Mouse (Mus musculus) CH12F3 (cell line): ENCODE data around the gene Cbll1.

Source experiments
- in situ Hi-C: fragments of 300-500 bp; cut with MboI; formaldehyde crosslinking; loops from 2 replicates; pipeline ENCODE4 v1.14.3; 2020; ENCODE audit warnings: low sequenced_read_pairs

Gene Cbll1

DNA sequence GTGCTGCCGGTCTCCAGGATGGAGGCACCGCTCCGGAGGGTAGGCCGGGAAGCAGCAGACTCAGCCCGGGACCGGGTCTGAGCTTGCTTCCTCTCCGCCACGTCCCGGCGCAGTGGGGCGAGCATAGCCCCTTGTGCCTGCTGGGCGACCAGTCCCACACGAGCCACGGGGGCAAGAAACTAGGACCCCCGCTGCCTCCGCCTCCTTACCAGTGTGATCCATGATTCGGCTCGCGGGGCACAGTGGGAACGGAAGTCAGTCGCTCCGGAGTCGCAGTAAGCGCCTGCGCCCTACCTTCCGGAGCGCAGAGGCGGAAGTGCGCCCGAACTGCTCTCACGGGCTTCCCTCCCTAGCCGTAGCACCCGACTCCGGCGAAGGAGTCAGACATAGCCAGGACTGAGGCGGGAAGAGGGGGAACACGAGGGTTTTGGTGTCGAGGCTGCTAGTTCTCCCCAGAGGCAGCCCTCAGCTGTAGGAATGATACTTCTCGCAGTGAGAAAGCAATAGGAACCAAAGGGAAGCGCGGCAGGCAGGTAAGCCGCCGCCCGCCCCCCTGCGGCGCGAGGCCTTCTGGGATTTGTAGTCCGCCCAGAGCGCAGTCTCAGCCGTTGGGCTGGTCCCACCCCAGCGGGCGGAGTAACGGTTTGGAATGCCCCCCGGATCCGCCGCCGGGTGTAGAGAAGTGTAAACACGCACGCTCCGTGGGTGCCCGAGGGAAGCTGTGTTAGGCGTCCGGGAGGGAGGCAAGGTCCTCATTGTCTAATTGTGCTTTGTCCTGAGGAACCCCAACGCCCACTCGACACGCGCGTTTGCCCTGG is at the start of gene Cbll1:
TSS of gene Cbll1 (minus strand) at position 303 of the 818 bp plus-strand sequence.
- in situ Hi-C loops, result loop anchor here (25.0 kb wide), 1 partner anchor 413 kb away; no protein-coding TSS in a partner anchor

DNA sequence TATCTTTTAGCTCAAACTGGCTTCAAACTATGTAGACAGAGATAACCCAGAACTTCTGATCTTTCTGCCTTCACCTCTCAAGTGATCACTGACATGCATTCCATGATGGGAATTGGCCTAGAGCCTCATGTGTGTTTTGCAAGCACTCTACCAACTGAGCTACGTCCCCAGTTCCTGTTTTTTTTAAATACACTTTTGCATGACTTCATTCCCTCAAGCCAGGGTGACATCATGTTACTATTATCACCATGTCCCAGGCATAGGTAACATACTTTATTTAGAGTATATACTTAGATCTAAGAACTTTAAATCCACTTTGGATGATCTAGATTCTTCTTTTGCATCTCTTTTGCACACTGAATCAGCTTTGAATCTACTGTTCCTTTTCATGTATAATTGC is 46.6 kb upstream of the Cbll1 start:
- in situ Hi-C loops, result no loop called here

DNA sequence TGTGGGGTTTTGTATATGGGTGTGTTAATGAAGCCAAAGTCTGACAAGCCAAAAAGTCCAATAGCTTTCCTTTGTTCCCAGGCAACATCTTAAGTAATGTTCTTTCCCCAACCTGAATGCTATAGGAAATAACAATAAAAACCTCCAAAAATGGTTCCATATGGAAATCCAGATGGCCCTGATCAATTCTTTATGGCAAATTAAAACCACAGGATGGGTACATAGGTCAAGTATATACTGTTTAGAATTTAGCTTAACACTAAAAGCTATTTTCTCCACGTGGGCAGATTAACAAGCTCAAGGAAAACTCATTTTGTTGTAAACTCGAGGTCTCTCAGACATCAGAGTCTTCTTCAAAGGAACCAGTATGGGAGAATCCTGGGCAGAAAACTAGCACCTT is 45.8 kb upstream of the Cbll1 start:
- in situ Hi-C loops, result no loop called here

DNA sequence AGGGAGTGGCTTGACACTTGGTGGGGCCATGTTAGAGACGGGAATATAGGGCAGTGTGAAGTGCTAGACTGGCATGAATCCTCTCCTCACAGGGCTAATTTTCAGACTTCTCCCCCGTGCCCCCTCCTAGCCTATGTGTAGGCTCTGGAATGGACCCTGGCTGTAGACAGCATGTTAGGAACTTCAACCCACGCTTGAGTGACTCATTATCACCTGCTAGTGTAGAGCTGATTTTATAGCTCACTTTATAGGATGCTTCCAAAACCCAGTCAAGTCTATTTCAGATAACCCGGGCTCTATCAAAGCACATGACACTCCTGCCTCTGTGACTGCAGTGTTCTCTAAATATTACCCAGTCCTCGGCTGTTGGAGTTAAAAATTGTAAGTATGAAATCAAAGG is 42.1 kb upstream of the Cbll1 start:
- in situ Hi-C loops, result no loop called here

DNA sequence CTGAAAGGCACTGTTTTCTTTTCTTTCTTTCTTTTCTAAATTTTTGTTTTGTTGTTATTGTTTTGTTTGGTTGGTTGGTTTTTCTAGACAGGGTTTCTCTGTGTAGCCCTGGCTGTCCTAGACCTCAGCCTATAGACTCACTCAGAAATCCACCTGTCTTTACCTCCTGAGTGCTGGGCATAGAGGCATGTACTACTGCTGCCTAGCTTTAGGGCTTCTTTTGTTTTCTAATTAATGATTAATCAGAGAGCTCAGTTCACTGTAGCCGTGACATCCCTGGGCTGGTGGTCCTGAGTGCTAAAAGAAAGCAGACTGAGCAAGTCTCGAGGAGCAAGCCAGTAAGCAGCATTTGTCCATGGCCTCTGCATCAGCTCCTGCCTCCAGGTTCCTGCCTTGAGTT is 40.4 kb upstream of the Cbll1 start:
- in situ Hi-C loops, result no loop called here

DNA sequence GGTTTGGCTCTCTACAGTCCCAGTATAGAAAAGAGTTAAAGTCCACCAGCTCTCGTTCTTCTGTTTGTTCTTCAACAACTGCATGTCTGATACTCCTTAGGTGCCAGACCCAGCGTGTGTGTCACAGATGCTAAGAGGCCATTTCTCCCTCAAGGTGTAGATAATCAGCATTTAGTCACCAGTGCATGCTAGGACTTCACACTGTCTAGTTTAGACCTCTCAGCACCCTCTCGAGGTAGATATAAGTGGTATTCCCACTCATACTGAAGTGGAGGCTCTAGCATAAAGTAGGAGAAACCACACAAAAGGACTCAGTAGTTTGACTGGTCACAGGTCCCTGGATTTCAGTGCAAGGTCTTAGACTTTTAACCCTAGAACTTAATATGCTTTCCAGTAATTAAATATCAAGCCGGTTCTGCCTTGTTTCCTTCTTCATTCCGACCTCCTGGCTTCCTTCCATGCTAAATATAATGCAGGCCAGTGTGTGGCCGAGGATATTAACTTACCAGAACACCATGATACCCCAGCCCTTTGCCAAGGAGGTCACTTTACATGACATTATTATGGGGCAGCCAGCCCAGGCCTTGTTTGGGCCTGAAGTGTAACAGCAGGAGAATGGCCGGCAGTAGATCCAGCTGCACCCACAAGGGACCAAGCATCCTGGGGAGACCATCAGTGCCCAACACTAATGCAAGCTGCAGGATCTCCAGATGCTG is 38.3 kb upstream of the Cbll1 start:
- in situ Hi-C loops, result no loop called here

DNA sequence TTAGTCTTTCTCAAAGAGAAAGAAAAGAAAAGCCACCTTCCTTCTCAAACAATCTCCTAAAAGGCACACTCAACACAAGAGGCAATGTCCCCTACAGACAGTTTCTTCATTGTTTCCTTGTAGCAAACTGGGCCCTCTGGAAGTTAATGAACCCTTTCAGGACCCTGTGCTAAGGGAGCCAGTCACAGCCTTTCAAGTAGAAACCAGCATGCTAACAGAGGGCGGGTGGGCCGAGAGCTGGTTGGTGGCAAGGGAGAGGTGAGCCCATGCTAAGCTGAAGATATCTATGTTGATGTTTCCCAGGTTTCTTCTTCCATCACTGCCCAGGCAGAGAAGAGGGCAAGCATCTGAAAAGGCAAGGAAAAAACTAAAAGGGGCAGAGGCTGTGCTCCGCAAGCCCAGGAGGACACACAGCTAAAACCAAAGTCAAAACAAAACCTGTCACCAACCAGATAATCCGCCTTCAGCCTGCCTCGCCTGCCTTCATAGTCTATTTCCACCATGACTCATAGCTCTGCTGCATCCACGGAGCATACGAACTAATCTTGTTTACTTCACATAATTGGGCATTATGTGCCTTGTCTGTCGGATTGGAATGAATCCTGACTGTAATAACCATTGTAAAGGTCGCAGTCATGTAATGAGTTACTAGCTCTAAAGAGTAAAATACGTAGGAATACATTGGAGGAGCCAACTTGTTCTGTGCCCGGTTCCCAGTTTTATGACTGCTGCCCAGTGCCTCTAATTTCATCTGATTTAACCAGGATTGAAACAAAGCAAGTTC is 34.8 kb upstream of the Cbll1 start:
- in situ Hi-C loops, result no loop called here

DNA sequence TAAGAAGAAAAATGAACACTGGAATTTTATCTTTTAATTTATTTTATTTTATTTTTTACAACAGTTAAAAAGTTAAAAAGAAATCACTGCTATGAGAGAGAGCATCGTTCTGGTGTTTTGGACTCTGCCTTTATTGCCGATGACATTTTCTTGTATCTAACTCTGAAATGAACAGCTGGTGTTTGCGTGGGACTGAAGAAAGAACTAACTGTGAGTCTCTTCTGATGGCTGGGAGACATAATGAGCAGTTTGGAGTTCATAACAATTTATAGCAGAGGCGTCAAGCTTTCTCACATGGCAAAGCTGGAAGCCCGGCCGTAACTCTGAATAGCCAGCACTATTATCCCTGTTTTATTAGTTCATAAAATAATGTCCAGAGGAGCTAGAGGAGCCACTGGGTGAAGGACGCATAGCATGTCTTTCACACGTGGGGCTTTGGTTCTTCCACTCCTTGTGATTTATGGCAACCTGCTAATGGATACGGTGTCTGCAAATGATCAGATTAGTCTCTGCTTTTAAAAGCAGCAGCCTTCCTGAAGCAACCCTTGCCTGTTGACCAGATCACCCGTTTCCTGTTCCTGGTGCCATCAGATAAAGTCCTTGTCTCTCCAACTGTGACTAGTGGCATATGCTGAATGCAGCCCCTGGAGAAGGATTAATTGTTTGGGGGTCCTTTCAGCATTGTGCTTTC is 33.9 kb upstream of the Cbll1 start:
- in situ Hi-C loops, result no loop called here

DNA sequence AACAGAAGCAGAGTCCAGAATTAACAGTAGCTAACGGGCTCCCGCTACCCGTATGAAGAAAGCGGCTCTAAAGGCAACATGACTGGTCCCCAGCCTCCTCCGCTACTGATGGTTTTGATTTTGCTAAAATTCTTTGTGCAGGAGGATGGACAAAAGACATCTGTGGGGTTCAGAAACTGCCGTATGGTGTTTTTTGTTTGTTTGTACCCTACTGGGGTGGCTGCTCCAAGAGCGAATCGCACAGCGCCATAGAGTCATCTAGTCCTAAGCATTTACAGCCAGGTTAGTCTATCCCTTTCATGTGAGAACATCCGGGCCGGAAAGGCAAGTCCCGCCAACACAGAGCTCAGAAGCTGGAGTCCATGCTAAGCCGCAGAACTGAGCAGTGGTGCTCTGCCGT is 32.6 kb upstream of the Cbll1 start:
- in situ Hi-C loops, result no loop called here

DNA sequence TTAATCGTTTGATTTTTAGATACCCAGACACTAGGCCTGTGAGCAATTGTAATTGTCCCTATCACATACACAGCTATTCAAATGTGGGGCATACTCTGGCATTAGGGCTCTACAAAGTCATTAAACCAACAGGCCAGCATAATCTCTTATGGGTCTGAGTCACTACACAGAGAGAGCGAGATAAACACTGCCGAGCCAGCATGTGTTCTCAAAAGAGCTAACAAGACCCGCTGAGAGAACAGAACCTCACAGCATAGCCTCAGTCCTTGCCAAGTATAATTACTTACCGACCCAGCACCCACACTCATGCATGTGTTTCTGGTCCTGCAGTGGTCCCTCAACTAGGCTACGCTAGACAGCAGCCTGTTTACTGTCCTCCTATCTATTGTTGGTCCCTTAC is 28.0 kb upstream of the Cbll1 start:
- in situ Hi-C loops, result no loop called here

DNA sequence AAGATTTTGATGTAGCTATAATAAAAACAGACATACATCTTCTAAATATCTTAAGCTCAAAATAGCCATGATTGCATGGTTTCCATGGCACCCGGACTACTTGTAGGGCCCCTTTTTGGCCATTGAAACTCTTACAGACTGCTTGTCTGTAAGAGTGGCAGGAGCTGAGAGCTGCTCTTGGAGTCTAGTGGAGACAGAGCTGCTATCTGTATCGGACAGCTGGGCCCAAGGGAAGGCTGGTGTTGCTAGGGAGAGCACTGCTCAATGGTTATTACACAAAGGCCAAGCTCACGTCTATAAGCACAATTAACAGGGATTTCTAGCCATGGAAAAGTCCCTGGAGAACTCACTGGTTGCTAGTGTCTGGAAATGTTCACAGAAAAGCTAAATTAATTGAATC is 22.0 kb upstream of the Cbll1 start:
- in situ Hi-C loops, result loop anchor here (25.0 kb wide), 1 partner anchor 391 kb away; no protein-coding TSS in a partner anchor

DNA sequence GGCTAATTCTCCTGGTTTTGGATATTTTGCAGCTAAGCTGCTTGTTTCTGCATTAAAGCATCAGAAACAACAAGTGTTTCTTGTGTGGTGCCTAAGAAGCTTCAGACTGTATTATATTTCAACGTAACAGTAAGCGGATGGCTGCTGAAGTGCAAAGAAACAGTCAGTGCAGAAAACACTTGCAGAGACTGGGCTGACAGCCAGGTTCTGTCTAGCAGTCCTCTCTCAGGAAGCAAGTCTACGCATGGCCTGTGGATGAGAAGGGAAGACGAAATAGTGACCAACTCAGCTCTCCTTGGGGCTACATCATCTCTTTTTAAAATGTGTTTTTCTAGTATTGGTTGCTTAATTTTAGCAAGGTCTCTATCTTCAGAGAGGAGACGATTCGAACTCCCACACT is 20.7 kb upstream of the Cbll1 start:
- in situ Hi-C loops, result loop anchor here (25.0 kb wide), 1 partner anchor 392 kb away; no protein-coding TSS in a partner anchor

DNA sequence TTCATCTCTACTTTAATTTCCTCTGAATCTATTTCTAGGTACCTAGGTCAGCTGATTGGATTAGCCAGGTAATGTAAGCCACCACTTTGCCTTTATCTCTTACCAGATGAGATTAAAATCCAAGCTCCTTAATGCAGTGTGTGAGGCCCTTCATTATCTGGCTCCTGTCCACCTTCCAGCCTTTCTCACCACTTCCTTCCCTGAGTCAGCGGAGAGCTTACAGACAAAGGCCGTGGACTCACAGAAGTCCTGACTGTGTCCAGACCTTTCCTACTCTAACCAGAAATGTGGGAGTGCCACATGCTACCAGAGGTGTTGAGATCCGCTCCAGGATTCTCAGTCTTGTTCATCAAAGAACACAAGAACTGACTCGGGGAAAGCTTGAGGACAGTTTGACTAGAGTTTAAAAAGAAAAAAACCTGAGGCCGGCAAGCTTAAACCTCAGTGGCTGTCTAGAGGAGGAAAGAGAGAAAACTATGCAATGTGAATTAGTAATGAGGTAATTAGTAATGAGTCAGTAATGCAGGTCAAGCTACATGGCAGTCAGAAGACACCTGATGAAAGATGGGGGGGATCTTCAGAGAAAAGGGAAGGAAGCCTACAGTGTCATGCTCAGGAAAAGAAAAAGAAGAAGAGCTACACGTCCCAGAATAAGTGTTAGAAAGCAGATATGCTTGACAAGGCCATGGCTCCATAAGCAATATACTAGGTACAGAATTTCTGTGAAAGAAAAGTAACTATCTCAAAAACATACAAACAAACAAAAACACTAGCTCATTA is 14.5 kb upstream of the Cbll1 start:
- in situ Hi-C loops, result loop anchor here (25.0 kb wide), 1 partner anchor 398 kb away; no protein-coding TSS in a partner anchor

DNA sequence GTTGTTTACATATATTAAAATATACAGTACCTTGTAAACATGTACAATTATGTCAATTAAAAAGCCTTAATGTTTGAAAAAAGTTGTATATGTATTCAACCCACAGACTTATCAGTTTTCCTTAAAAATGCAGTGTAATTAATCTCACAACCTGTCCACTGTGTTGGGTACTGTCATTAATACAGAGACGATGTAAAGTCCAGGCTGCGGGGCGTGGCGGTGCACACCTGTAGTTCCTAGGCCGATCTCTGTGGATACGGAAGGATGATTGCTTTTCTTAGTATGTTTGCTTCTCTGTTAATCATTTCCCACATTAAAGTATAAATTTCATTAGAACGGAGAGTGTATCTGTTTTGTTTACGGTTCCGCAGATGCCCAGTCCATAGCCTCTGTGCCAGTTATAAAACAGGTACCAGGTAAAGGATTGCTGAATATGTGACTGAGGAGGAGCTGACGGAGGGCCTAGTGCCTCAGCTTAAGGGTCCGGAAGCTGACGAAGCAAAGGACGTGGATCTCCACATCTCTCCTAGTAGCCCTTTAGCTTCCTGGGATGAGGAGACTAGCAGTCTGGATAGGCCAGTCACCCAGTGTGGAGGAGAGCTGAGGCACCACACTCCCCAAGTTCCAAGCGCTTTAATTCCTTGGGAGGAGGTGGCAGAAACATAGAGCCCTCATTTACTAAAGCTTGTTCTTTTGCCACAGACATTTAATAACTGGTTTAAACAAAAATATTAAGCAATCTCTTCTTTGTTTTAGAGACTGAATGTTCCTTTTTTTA is 13.4 kb upstream of the Cbll1 start:
- in situ Hi-C loops, result loop anchor here (25.0 kb wide), 1 partner anchor 399 kb away; no protein-coding TSS in a partner anchor

DNA sequence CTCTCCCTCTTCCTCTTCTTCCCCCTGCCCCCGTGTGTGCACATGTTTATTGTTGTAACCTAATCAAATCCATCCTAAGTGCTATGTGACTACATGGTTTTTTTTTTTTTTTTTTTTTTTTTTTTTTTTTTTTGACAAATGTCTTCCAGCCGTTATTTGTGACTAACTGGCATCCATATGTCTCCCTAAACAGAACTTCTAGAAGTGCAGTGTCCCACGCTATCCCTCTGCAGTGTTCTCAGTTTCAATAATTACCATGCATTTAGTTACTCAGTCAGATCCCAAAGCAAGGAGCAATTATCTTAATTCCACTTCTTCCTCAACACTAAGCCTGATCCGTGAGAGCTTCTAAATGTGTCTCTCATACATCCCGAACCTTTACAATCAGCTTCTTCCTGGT is 11.8 kb upstream of the Cbll1 start:
- in situ Hi-C loops, result loop anchor here (25.0 kb wide), 1 partner anchor 401 kb away; no protein-coding TSS in a partner anchor

DNA sequence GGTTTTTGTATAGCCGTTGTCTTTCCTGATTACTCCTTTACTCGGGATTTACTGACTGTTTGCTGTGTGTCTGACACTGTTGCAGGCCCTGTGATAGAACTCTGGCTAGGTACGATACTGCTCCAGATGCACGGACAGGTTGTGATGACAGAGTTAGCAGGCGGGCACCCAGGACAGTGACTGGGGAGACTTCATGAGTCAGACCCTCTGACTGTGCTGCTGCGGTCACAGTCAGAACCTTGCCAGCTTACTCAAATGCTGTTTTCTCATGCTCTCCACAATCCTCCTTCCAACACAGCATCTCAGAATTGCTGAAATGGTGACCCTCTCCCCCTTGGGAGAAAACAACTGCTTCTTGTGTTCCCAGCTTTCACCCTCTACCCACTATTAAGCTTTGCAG is 9.1 kb upstream of the Cbll1 start:
- in situ Hi-C loops, result loop anchor here (25.0 kb wide), 1 partner anchor 404 kb away; no protein-coding TSS in a partner anchor

DNA sequence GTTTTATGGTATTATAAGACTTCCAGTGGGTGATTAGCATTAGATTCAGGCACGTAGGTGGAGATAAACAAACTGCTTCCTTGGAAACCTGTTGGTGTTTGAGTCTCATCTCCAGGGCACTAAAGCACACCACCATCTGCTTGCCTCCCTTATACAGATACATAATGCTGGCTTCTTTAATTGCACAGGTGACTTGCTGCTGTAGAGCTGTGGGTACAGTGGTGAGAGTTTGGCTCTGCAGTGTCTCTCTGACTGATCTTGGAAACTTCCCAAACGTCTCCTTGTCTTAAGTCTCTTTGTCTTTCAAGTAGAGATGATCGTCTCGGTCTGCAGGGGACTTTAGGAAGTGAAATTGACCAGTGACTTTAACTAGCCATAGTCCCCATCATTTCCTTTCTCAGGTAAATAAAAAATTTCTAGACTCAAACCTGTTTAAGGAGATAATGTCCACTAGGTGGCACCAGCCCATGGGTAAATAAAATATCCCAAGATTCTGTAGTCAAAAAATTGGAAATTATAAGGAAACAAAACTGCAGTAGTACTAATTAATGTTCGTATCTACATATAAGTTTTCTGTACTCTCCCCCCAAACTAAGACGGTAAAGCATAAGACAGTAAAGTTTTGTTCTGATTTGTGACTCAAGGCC is 8.4 kb upstream of the Cbll1 start:
- in situ Hi-C loops, result loop anchor here (25.0 kb wide), 1 partner anchor 404 kb away; no protein-coding TSS in a partner anchor

DNA sequence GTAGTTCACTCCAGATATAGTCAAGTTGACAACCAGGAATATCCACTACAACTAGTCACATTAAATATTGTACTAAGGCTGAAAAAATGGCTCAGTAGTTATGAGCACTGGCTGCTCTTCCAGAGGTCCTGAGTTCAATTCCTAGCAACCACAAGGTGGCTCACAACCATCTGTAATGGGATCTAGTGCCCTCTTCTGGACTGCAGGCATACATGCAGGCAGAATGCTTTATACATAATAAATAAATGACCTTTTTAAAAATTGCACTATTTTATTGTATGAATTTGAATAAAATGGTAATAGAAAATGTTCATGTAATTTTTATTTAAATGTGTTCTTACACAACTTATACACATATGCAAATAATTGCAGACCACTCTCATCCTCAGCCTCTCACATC is 3.8 kb upstream of the Cbll1 start:
- in situ Hi-C loops, result loop anchor here (25.0 kb wide), 1 partner anchor 409 kb away; no protein-coding TSS in a partner anchor
